19 mouse cellular contexts compared by ENCODE assay signal in the genomic region with DNA sequence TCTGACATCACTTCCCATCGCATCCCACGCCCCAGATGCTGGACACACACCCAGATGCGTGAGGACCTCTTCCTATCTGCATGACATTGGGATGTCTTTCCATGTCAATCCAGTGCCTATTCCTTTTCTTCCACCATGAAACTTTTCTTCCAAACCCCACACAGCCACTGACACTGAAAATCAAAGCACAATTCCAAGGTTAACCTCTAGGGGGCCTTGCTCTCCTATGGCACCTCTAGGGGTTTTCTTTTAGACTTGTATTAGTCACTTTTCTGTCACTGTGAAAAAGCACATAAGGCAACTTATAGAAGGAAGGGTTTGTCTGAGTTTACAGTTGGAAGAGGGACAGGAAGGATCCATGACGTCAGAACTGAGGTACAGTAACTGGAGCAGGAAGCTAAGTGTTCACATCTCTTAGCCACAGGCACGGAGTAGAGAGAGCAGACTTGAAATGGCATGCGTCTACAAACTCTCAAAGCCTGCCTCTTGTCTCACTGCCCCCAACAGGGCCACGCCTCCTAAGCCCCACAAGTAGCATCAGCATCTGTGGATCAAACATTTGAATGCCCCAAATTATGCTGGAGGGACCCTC.
DNase-seq lines count a peak whose midpoint lies in the region; ATAC-seq and TF ChIP-seq lines count a peak whose summit lies in the region.
"Had no signal": no experiment of that assay in that cellular context is flagged by ENCODE, and none has a peak within 500 bp of the region (broad histone marks: within the 10 kb centered on the region; RNA-seq: fewer than 3 reads in every experiment).

No protein-coding gene starts in this region.

- H3K27ac ChIP-seq in forebrain, embryonic 11.5 days (ENCODE audit: low read depth, low read length) = no peak overlapping the region
- H3K27ac ChIP-seq in forebrain, embryonic 14.5 days (ENCODE audit: low read depth, low read length) = no peak overlapping the region
- H3K27ac ChIP-seq in thymus, adult 2 months (ENCODE audit: control insufficient read depth, insufficient read depth, low read length) = no peak overlapping the region
- H3K27ac ChIP-seq: heart, embryonic 13.5 days; hindbrain, embryonic 10.5 days; intestine, embryonic 15.5 days; lung, embryonic 15.5 days had no signal

- no peak overlapping the region for H3K4me3 ChIP-seq in forebrain, embryonic 11.5 days (ENCODE audit: low read depth, low read length)
- no peak overlapping the region for H3K4me3 ChIP-seq in forebrain, embryonic 14.5 days (ENCODE audit: low read depth, low read length)
- no peak overlapping the region for H3K4me3 ChIP-seq in thymus, adult 2 months (ENCODE audit: control insufficient read depth, insufficient read depth, low read length)
- H3K4me3 ChIP-seq: heart, embryonic 13.5 days; hindbrain, embryonic 10.5 days; intestine, embryonic 15.5 days; lung, embryonic 15.5 days; megakaryocyte, embryonic 14.5 days had no signal

- no peak overlapping the region for H3K9ac ChIP-seq in forebrain, embryonic 11.5 days (ENCODE audit: low read length)
- no peak overlapping the region for H3K9ac ChIP-seq in forebrain, embryonic 14.5 days (ENCODE audit: low read length)
- H3K9ac ChIP-seq: heart, embryonic 13.5 days; intestine, embryonic 15.5 days; lung, embryonic 15.5 days had no signal

- H3K4me1 ChIP-seq in forebrain, embryonic 11.5 days (replicated peaks; ENCODE audit: control insufficient read depth, insufficient read depth, low read length) = no peaks in the 10 kb centered on the region
- no peaks in the 10 kb centered on the region for H3K4me1 ChIP-seq in forebrain, embryonic 14.5 days (ENCODE audit: control insufficient read depth, insufficient read depth, low read length)
- H3K4me1 ChIP-seq in thymus, adult 2 months (replicated peaks; ENCODE audit: control insufficient read depth, insufficient read depth, low read length) = no peaks in the 10 kb centered on the region
- H3K4me1 ChIP-seq: heart, embryonic 13.5 days; hindbrain, embryonic 10.5 days; intestine, embryonic 15.5 days; lung, embryonic 15.5 days had no signal

- no peak overlapping the region for H3K4me2 ChIP-seq in forebrain, embryonic 11.5 days (ENCODE audit: low read depth, low read length, severe bottlenecking)
- H3K4me2 ChIP-seq in forebrain, embryonic 14.5 days (ENCODE audit: low read length) = no peak overlapping the region
- H3K4me2 ChIP-seq: heart, embryonic 13.5 days; intestine, embryonic 15.5 days; lung, embryonic 15.5 days had no signal

- no peaks in the 10 kb centered on the region for H3K9me3 ChIP-seq in forebrain, embryonic 11.5 days (ENCODE audit: control insufficient read depth, low read length)
- H3K9me3 ChIP-seq in forebrain, embryonic 14.5 days (replicated peaks; ENCODE audit: control insufficient read depth, low read length) = no peaks in the 10 kb centered on the region
- H3K9me3 ChIP-seq: heart, embryonic 13.5 days; hindbrain, embryonic 10.5 days; intestine, embryonic 15.5 days; lung, embryonic 15.5 days had no signal

- H3K36me3 ChIP-seq in forebrain, embryonic 11.5 days (ENCODE audit: control insufficient read depth, insufficient read depth, low read length) = no peaks in the 10 kb centered on the region
- no peaks in the 10 kb centered on the region for H3K36me3 ChIP-seq in forebrain, embryonic 14.5 days (ENCODE audit: control insufficient read depth, insufficient read depth, low read length)
- H3K36me3 ChIP-seq in thymus, adult 2 months (ENCODE audit: control insufficient read depth, insufficient read depth, low read length) = no peaks in the 10 kb centered on the region
- H3K36me3 ChIP-seq: heart, embryonic 13.5 days; hindbrain, embryonic 10.5 days; intestine, embryonic 15.5 days; lung, embryonic 15.5 days had no signal

- no peaks in the 10 kb centered on the region for H3K27me3 ChIP-seq in forebrain, embryonic 11.5 days (ENCODE audit: control insufficient read depth, insufficient read depth, low read length)
- H3K27me3 ChIP-seq in forebrain, embryonic 14.5 days (replicated peaks; ENCODE audit: control insufficient read depth, insufficient read depth, low read length) = no peaks in the 10 kb centered on the region
- no peaks in the 10 kb centered on the region for H3K27me3 ChIP-seq in thymus, adult 2 months (ENCODE audit: control insufficient read depth, insufficient read depth, low read length)
- H3K27me3 ChIP-seq: heart, embryonic 13.5 days; intestine, embryonic 15.5 days; lung, embryonic 15.5 days had no signal

- ATAC-seq in forebrain, embryonic 11.5 days (replicated peaks; ENCODE audit: low FRiP score) = no peak
- no peak for ATAC-seq in forebrain, embryonic 14.5 days
- ATAC-seq: forebrain, embryonic 16.5 days; intestine, embryonic 15.5 days had no signal

- TF ChIP-seq CTCF in thymus, adult 2 months (IDR thresholded peaks at IDR 0.05; ENCODE audit: borderline replicate concordance, control insufficient read depth, extremely low read depth, insufficient read depth, low read length, poor library complexity) = no peak

- peak; percentile 27 for DNase-seq in forebrain, embryonic 11.5 days (ENCODE audit: low spot score)
- DNase-seq in forebrain, embryonic 14.5 days (ENCODE audit: low spot score) = no peak
- DNase-seq in thymus, adult 2 months = peak; percentile 2
- DNase-seq in thymus, postnatal 25 days = no peak
- DNase-seq in ZHBTc4 (ENCODE audit: low read depth, low spot score) = peak; percentile 63
- no peak for DNase-seq in adrenal gland, adult 18-20 months (ENCODE audit: low spot score in 2 of 2)
- DNase-seq in cerebellum, postnatal 36 days = no peak
- no peak for DNase-seq in right cerebral cortex, postnatal 4 days
- DNase-seq: adrenal gland, adult 8-10 months; cerebellum, adult 8-10 months; gastrocnemius, postnatal 25 days; kidney, postnatal 10 days; retina, postnatal 1 day had no signal

- TF ChIP-seq POLR2A in thymus, adult 2 months (IDR thresholded peaks at IDR 0.05; ENCODE audit: control insufficient read depth, extremely low read depth, insufficient read depth, low read length, poor library complexity) = no peak

- 86% methylated on average over 7 of the region's 7 CpGs for WGBS in forebrain, embryonic 11.5 days
- 74% methylated on average over 7 of the region's 7 CpGs for WGBS in forebrain, embryonic 14.5 days
- WGBS in thymus, adult 2 months = 77% methylated on average over 7 of the region's 7 CpGs

Comparison
In these comparisons a context has a peak if more than half of its experiments do, and no peak if none do; other contexts are left out.
1. DNase-seq: peak in forebrain, embryonic 11.5 days (single experiment), thymus, adult 2 months (single experiment) and ZHBTc4 (single experiment); none in forebrain, embryonic 14.5 days (single experiment), thymus, postnatal 25 days (single experiment), adrenal gland, adult 18-20 months (0 of 2), cerebellum, postnatal 36 days (0 of 2) and right cerebral cortex, postnatal 4 days (single experiment).